14 mouse cellular contexts compared by ENCODE assay signal in genomic region chr12:82187178-82187839, GRCm38 (mm10). TPM values are rescaled to one million over a fixed set of nuclear protein-coding genes. Genes with fewer than 3 reads are reported as not detected.
DNase-seq lines count a peak whose midpoint lies in the region; ATAC-seq lines count a peak whose summit lies in the region.
"Had no signal": no experiment of that assay in that cellular context is flagged by ENCODE, and none has a peak within 500 bp of the region (broad histone marks: within the 10 kb centered on the region; RNA-seq: fewer than 3 reads in every experiment).

No protein-coding gene starts in this region.

- no peak overlapping the region for H3K4me3 ChIP-seq in heart, embryonic 14.5 days (ENCODE audit: control insufficient read depth in 1 of 2, insufficient read depth in 1 of 2, low read depth in 1 of 2, low read length in 2 of 2)
- H3K4me3 ChIP-seq: liver, embryonic 15.5 days had no signal

- no peaks in the 10 kb centered on the region for H3K9me3 ChIP-seq in heart, embryonic 14.5 days (ENCODE audit: control insufficient read depth, low read length)
- H3K9me3 ChIP-seq: liver, embryonic 15.5 days had no signal

- H3K4me1 ChIP-seq in heart, embryonic 14.5 days (ENCODE audit: control insufficient read depth in 2 of 2, insufficient read depth in 2 of 2, low read length in 2 of 2): peaks cover 35 to 52% of the 10 kb centered on the region in 2 experiments

- peaks cover 11% of the 10 kb centered on the region; the same call in 1 of the 2 replicates for H3K36me3 ChIP-seq in heart, embryonic 14.5 days (ENCODE audit: control insufficient read depth, insufficient read depth, low read length)
- H3K36me3 ChIP-seq: liver, embryonic 15.5 days had no signal

- intact Hi-C loops in heart, postnatal 25 days (cut with DNase I): no loop called here

- no peak for DNase-seq in heart, postnatal 25 days (ENCODE audit: low spot score)
- DNase-seq in right cerebral cortex, postnatal 25 days: peak; percentile 2
- no peak for DNase-seq in right cerebral cortex, adult 2 months (ENCODE audit: low spot score in 2 of 2)
- peak; percentile 53 for DNase-seq in induced T-regulatory cell, adult 2 months (ENCODE audit: low read depth)
- DNase-seq in thymus, postnatal 36 days: peak; percentile 23 to 35
- DNase-seq in embryo, embryonic 11 days: no peak
- no peak for DNase-seq in spleen, adult 18-20 months
- DNase-seq: adrenal gland, adult 8-10 months; cerebellum, adult 11-12 months; forebrain, postnatal 0 days; kidney, postnatal 14 days had no signal

- H3K27me3 ChIP-seq in heart, embryonic 14.5 days (ENCODE audit: control insufficient read depth, insufficient read depth, low read length): no peaks in the 10 kb centered on the region
- H3K27me3 ChIP-seq: liver, embryonic 15.5 days had no signal

- ATAC-seq in heart, embryonic 14.5 days (ENCODE audit: insufficient number of reproducible peaks, insufficient read depth, low FRiP score, low read depth): no peak
- ATAC-seq: midbrain, embryonic 16.5 days had no signal

- H3K27ac ChIP-seq in heart, embryonic 14.5 days (replicated peaks in 1 of 2; ENCODE audit: control insufficient read depth in 1 of 2, insufficient read depth in 1 of 2, low read depth in 2 of 2, low read length in 2 of 2): 0 out of 4 replicates have a peak overlapping the region, but pooled peaks have one; percentile 8 to 24
- H3K27ac ChIP-seq: liver, embryonic 15.5 days had no signal

- H3K4me2 ChIP-seq in heart, embryonic 14.5 days (ENCODE audit: low read length): no peak overlapping the region
- H3K4me2 ChIP-seq: liver, embryonic 15.5 days had no signal

- WGBS in heart, embryonic 14.5 days: 45% methylated on average over 7 of the region's 7 CpGs

- no peak overlapping the region for H3K9ac ChIP-seq in heart, embryonic 14.5 days (ENCODE audit: low read length)
- H3K9ac ChIP-seq: forebrain, postnatal 0 days; liver, embryonic 15.5 days had no signal

RNA-seq across cellular contexts. Expression of gene Sipa1l1, which starts 18.2 kb away (rescaled TPM):
- 25.6 and 25.7 TPM in 2 replicates for polyA plus RNA-seq in heart, embryonic 14.5 days (2014; fragmentation: Nextera tagmentation; extraction: Ambion mirVana)
- total RNA-seq in heart, postnatal 25 days (2021): 10 to 100 TPM in 1 of 2 experiments, 1 to 10 TPM in 1; 8.7 to 10.3 TPM

Comparison
In these comparisons a context has a peak if more than half of its experiments do, and no peak if none do; other contexts are left out.
1. DNase-seq: peak in right cerebral cortex, postnatal 25 days (single experiment), induced T-regulatory cell, adult 2 months (single experiment) and thymus, postnatal 36 days (2 of 2); none in heart, postnatal 25 days (single experiment), right cerebral cortex, adult 2 months (0 of 2), embryo, embryonic 11 days (single experiment) and spleen, adult 18-20 months (0 of 2).